Mouse (Mus musculus): ENCODE results near the gene Chst11.

GRCm38 (mm10) chr10:82955117-82955516 lies 30.2 kb upstream of the Chst11 start:
- TF ChIP-seq CTCF (IDR thresholded peaks at IDR 0.05) (no peak), EP300 (IDR thresholded peaks at IDR 0.05) (no peak)

Data from lung, postnatal 0 days (tissue).